Mouse (Mus musculus): ENCODE data around the gene Tax1bp3. TPM values are rescaled to one million over a fixed set of nuclear protein-coding genes. Genes with fewer than 3 reads are reported as not detected.

Gene Tax1bp3
- total RNA-seq (2014; rRNA removed) (34.7 and 46.4 TPM in 2 replicates), polyA plus RNA-seq (2015; fragmentation: Nextera tagmentation; extraction: Ambion mirVana) (95.7 and 97.7 TPM in 2 replicates)

DNA sequence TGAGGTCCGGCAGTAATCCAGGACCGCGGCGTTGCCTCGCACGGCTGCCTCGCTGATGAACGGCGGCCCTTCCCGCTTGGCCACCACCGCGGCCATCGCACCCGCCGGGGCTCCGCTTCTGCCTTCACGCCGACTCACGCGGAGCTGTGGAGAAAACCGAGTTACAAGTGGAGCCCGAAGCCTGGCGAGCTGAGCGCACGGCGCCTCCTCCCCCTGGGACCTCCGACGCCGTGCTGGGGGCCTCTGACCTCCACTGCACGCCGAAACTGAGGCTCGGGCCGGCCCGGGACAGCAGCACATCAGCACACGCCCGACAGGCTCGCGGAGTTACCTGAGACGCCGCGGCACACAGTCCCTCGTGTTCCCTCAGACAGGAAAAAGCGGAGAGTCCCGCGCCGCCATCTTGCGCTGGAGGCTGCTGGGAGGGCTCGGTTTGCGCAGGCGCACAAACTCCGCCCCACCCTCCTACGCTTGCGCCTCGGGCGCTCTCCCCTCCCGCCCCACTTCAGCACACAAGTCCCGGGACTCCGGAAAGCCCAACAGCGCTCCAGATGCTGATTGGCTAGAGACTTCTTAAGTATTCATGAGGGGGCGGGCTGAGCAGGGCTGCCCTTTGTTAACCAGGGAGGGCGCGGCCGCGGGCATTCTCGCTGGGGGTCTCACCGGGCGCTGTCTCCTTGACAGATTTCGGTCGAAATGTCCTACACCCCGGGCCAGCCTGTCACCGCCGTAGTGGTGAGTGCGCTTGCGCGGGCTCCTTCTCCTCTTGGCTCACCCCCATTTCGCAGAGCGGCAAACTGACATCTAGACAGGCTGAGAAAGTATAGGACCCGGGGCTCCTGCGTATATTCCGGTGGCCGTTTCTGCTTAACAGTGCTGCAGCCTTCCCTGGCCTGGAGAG is at the start of gene Tax1bp3, which contains the start of gene Emc6:
TSS of gene Tax1bp3 (plus strand) at position 476 of the 901 bp plus-strand sequence.
TSS of gene Emc6 (minus strand) at position 430 of the 901 bp plus-strand sequence.
- ATAC-seq (peak; percentile 98), DNase-seq (ENCODE audit: low spot score) (peak; percentile 98)
- H3K27ac ChIP-seq = peak within 1 kb of the TSS; percentile 87
- no peaks in the 10 kb centered on the region for H3K36me3 ChIP-seq (ENCODE audit: insufficient read depth, low read length)
- under 1% methylated on average over 80 of the region's 81 CpGs for WGBS
- peaks cover 16% of the 10 kb centered on the region for H3K4me1 ChIP-seq (ENCODE audit: insufficient read depth, low read length)
- H3K9me3 ChIP-seq (ENCODE audit: low read length) = no peaks in the 10 kb centered on the region
- H3K4me3 ChIP-seq (ENCODE audit: low read length) = peak within 1 kb of the TSS; percentile 72
- H3K4me2 ChIP-seq (ENCODE audit: low read depth, low read length) = peak within 1 kb of the TSS; percentile 80
- no peaks in the 10 kb centered on the region for H3K27me3 ChIP-seq (ENCODE audit: insufficient read depth, low read length)
- TF ChIP-seq CTCF (IDR thresholded peaks at IDR 0.05; ENCODE audit: low read depth) = no peak
- H3K9ac ChIP-seq (replicated peaks; ENCODE audit: low read length) = peak within 1 kb of the TSS; percentile 73

DNA sequence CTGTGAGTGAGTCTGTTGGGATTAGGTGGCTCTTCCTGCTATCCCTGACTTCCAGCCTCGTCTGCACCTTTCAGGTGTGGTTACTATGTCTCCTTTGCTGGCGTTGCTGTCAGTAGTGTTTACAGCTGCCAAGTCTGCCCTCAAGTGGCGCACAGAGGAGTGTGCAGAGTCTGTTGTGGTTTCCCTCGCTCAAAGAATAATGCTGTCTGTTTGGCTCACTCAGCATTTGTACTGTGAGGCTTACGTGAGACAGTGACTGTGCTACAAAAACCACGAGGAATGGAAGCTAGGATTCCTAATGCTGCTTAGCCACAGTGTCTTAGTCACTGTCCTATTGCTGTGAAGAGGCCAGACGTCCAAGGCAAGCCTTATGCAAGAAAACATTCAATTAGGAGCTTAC is 45.9 kb upstream of the Tax1bp3 start:
- no peak overlapping the region for H3K4me2 ChIP-seq (ENCODE audit: low read depth, low read length)
- no peak overlapping the region for H3K27ac ChIP-seq
- H3K4me1 ChIP-seq (ENCODE audit: insufficient read depth, low read length) = no peaks in the 10 kb centered on the region
- H3K9me3 ChIP-seq (ENCODE audit: low read length) = no peaks in the 10 kb centered on the region
- peak; percentile 44 for DNase-seq (ENCODE audit: low spot score)
- no peak for ATAC-seq
- peak; percentile 64 for TF ChIP-seq CTCF (IDR thresholded peaks at IDR 0.05; ENCODE audit: low read depth)
- no peak overlapping the region for H3K9ac ChIP-seq (replicated peaks; ENCODE audit: low read length)
- 78% methylated on average over 7 of the region's 7 CpGs for WGBS
- no peaks in the 10 kb centered on the region for H3K27me3 ChIP-seq (ENCODE audit: insufficient read depth, low read length)
- no peak overlapping the region for H3K4me3 ChIP-seq (ENCODE audit: low read length)
- H3K36me3 ChIP-seq (ENCODE audit: insufficient read depth, low read length) = no peaks in the 10 kb centered on the region

DNA sequence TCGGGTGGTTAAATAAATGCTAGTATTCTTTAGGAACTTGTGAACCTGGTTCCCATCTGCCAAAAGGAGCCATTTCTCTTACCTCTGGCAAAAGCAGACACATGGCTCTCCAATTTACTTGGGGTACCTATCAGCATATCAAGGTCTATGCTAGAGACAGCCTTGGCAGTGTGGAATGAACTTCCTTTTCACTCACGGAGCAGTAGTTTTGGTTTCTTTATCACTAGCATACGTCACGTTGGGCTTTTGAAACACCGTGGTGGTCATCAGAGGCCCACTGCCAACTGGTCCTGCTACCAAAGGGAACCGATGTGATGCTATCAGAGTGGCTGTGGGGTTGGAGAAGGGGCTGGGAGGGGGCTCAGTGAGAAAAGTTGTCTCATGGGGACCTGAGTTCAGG is 43.9 kb upstream of the Tax1bp3 start:
- Histone ChIP-seq H3K9ac (replicated peaks; ENCODE audit: low read length) (no peak overlapping the region), H3K9me3 (ENCODE audit: low read length) (no peaks in the 10 kb centered on the region), H3K4me1 (ENCODE audit: insufficient read depth, low read length) (peaks cover 4% of the 10 kb centered on the region; the same call in 1 of the 2 replicates), H3K4me2 (ENCODE audit: low read depth, low read length) (no peak overlapping the region), H3K36me3 (ENCODE audit: insufficient read depth, low read length) (no peaks in the 10 kb centered on the region), H3K4me3 (ENCODE audit: low read length) (no peak overlapping the region), H3K27me3 (ENCODE audit: insufficient read depth, low read length) (no peaks in the 10 kb centered on the region), H3K27ac (no peak overlapping the region)
- no peak for ATAC-seq
- DNase-seq (ENCODE audit: low spot score) = no peak
- 97% methylated on average over 6 of the region's 6 CpGs for WGBS
- no peak for TF ChIP-seq CTCF (IDR thresholded peaks at IDR 0.05; ENCODE audit: low read depth)

DNA sequence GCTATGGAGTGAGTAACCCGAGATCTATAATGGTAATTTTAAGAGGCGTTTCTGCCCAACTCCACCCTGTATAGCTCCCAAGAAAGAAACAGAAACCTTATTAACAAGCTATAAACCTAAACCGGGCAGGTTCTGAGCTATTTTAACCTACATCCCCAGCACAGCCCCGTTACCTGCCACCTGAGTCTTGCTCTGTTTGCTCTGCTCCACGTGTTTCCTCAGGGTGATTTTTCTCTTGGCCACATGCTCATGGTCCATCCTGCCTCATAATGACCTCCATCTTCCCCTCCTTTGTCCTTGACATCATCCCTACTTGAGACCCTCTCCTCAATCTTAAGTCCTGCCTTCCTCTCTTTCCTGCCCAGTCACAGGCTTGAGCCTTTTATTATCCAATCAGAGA is 42.7 kb upstream of the Tax1bp3 start:
- H3K4me2 ChIP-seq (ENCODE audit: low read depth, low read length) = no peak overlapping the region
- ATAC-seq (no peak), DNase-seq (ENCODE audit: low spot score) (no peak)
- TF ChIP-seq CTCF (IDR thresholded peaks at IDR 0.05; ENCODE audit: low read depth) = no peak
- no peaks in the 10 kb centered on the region for H3K27me3 ChIP-seq (ENCODE audit: insufficient read depth, low read length)
- no peaks in the 10 kb centered on the region for H3K36me3 ChIP-seq (ENCODE audit: insufficient read depth, low read length)
- H3K9ac ChIP-seq (replicated peaks; ENCODE audit: low read length) = no peak overlapping the region
- H3K4me1 ChIP-seq (ENCODE audit: insufficient read depth, low read length) = peaks cover 4% of the 10 kb centered on the region; the same call in 1 of the 2 replicates
- 96% methylated on average over 5 of the region's 5 CpGs for WGBS
- H3K4me3 ChIP-seq (ENCODE audit: low read length) = no peak overlapping the region
- no peaks in the 10 kb centered on the region for H3K9me3 ChIP-seq (ENCODE audit: low read length)
- no peak overlapping the region for H3K27ac ChIP-seq

DNA sequence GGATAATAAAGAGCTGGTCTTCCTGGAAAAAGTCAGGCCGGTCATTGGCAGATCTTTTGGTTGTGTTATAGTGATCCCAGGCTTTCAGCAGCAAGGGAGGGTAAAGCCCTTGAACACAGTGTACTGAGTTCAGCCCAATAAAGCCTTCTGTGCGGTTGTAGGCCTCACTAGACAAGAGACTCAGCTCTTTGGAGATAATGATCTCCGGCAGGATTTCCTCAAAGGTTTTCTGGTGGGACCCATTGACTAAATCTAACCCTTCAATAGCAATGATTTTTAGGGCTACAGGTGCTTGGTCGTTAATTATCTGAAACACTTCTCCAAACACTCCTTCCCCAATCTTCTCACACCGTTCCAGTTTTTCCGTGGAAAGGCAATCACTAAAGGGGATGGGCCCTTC is 40.3 kb upstream of the Tax1bp3 start:
- Histone ChIP-seq H3K27me3 (ENCODE audit: insufficient read depth, low read length) (no peaks in the 10 kb centered on the region), H3K36me3 (ENCODE audit: insufficient read depth, low read length) (no peaks in the 10 kb centered on the region), H3K4me1 (ENCODE audit: insufficient read depth, low read length) (peaks cover 4% of the 10 kb centered on the region; the same call in 1 of the 2 replicates), H3K4me3 (ENCODE audit: low read length) (no peak overlapping the region), H3K27ac (no peak overlapping the region), H3K4me2 (ENCODE audit: low read depth, low read length) (peak overlapping the region; percentile 72), H3K9ac (replicated peaks; ENCODE audit: low read length) (no peak overlapping the region), H3K9me3 (ENCODE audit: low read length) (no peaks in the 10 kb centered on the region)
- DNase-seq (ENCODE audit: low spot score) (no peak), ATAC-seq (no peak)
- TF ChIP-seq CTCF (IDR thresholded peaks at IDR 0.05; ENCODE audit: low read depth) = no peak
- 91% methylated on average over 6 of the region's 6 CpGs for WGBS

DNA sequence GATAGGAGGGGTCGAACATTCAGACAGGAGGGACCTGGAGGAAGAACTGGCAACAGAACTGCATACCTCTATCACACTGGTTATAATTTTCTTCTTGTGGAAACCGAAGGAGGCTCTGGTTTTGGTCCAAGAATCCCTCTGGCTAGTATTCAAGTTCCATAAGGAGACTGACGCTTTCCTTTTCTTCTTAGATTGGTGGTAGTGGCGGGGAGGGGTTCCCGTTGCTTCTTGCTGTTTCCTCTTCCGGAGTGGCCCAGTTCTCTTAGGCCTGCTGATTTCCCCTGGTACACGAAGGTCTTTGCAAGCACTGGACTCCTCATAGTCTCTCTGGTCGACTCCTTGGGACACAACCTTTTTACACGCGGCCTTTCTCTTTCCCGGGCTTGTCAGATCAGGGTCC is 39.8 kb upstream of the Tax1bp3 start:
- no peak overlapping the region for H3K27ac ChIP-seq
- H3K4me3 ChIP-seq (ENCODE audit: low read length) = peak overlapping the region; percentile 79
- H3K4me2 ChIP-seq (ENCODE audit: low read depth, low read length) = peak overlapping the region; percentile 72
- TF ChIP-seq CTCF (IDR thresholded peaks at IDR 0.05; ENCODE audit: low read depth) = no peak
- H3K4me1 ChIP-seq (ENCODE audit: insufficient read depth, low read length) = peaks cover 4% of the 10 kb centered on the region; the same call in 1 of the 2 replicates
- no peaks in the 10 kb centered on the region for H3K9me3 ChIP-seq (ENCODE audit: low read length)
- H3K9ac ChIP-seq (replicated peaks; ENCODE audit: low read length) = peak overlapping the region; percentile 50; the same call in 1 of the 2 replicates
- WGBS = 37% methylated on average over 11 of the region's 11 CpGs
- DNase-seq (ENCODE audit: low spot score) (peak; percentile 3), ATAC-seq (no peak)
- H3K27me3 ChIP-seq (ENCODE audit: insufficient read depth, low read length) = no peaks in the 10 kb centered on the region
- H3K36me3 ChIP-seq (ENCODE audit: insufficient read depth, low read length) = no peaks in the 10 kb centered on the region
